Mouse (Mus musculus): ENCODE results near the gene Olfr646.

Olfr646 gene

GRCm38 (mm10) chr7:104104757-104104972 lies at the start of gene Olfr646:
Gene Olfr646 (plus strand): TSS chr7:104104873.
- no peak for DNase-seq (ENCODE audit: low spot score in 2 of 2)

- no peak for DNase-seq (ENCODE audit: low spot score in 2 of 2)
These were observed 45.5 kb upstream of the Olfr646 start for GRCm38 (mm10) chr7:104059215-104059614.

GRCm38 (mm10) chr7:104061345-104061744 lies 43.3 kb upstream of the Olfr646 start, which contains the start of gene 4930516K23Rik:
Gene 4930516K23Rik (minus strand): TSS chr7:104061445.
- DNase-seq (ENCODE audit: low spot score in 2 of 2), result no peak

GRCm38 (mm10) chr7:104071769-104072168 lies 32.9 kb upstream of the Olfr646 start, which contains the start of gene Olfr644:
Gene Olfr644 (minus strand): TSS chr7:104071869.
- DNase-seq (ENCODE audit: low spot score in 2 of 2), result no peak

- DNase-seq (ENCODE audit: low spot score in 2 of 2), result no peak
These were observed 19.3 kb upstream of the Olfr646 start, which contains the start of gene Olfr645 for GRCm38 (mm10) chr7:104085365-104085764. Gene Olfr645 (minus strand): TSS chr7:104085465.

- no peak for DNase-seq (ENCODE audit: low spot score in 2 of 2)
These were observed 538 bp upstream of the Olfr646 start for GRCm38 (mm10) chr7:104103913-104104756.

GRCm38 (mm10) chr7:104129726-104130125 lies 25.1 kb downstream of the Olfr646 start, which contains the start of gene Ubqln5:
Gene Ubqln5 (minus strand): TSS chr7:104129826.
- no peak for DNase-seq (ENCODE audit: low spot score in 2 of 2)

- DNase-seq (ENCODE audit: low spot score in 2 of 2), result no peak
These were observed 32.6 kb downstream of the Olfr646 start, which contains the start of gene Olfr643 for GRCm38 (mm10) chr7:104137305-104137704. Gene Olfr643 (minus strand): TSS chr7:104137405.

- no peak for DNase-seq (ENCODE audit: low spot score in 2 of 2)
These were observed 38.5 kb downstream of the Olfr646 start, which contains the start of gene Ubqln3 for GRCm38 (mm10) chr7:104143179-104143578. Gene Ubqln3 (minus strand): TSS chr7:104143279.

GRCm38 (mm10) chr7:104150456-104150855 lies 45.8 kb downstream of the Olfr646 start, which contains the start of gene Ubqlnl:
Gene Ubqlnl (minus strand): TSS chr7:104150556.
- no peak for DNase-seq (ENCODE audit: low spot score in 2 of 2)

Data from right cerebral cortex, adult 2 months (tissue).